15 mouse cellular contexts compared by ENCODE assay signal in genomic region chr3:121351257-121351656, GRCm38 (mm10).
"Had no signal": no experiment of that assay in that cellular context is flagged by ENCODE, and none has a peak within 500 bp of the region (broad histone marks: within the 10 kb centered on the region; RNA-seq: fewer than 3 reads in every experiment).

No protein-coding gene starts in this region.

- H3K4me2 ChIP-seq: limb, embryonic 12.5 days; limb, embryonic 15.5 days; liver, embryonic 11.5 days; lung, embryonic 14.5 days; midbrain, embryonic 12.5 days; midbrain, embryonic 15.5 days; neural tube, embryonic 12.5 days had no signal

- H3K9me3 ChIP-seq: limb, embryonic 12.5 days; limb, embryonic 15.5 days; midbrain, embryonic 12.5 days; midbrain, embryonic 15.5 days; neural tube, embryonic 12.5 days had no signal

- H3K36me3 ChIP-seq: limb, embryonic 12.5 days; limb, embryonic 15.5 days; midbrain, embryonic 12.5 days; midbrain, embryonic 15.5 days; neural tube, embryonic 12.5 days had no signal

- DNase-seq: kidney, adult 9 months; kidney, postnatal 14 days; kidney, postnatal 4 days; left cerebral cortex, postnatal 4 days; liver, postnatal 0 days; lung, embryonic 14.5 days; thymus, postnatal 36 days had no signal

- ATAC-seq: liver, postnatal 0 days; lung, postnatal 0 days; midbrain, embryonic 15.5 days had no signal

- H3K27ac ChIP-seq: limb, embryonic 12.5 days; limb, embryonic 15.5 days; liver, embryonic 14.5 days; midbrain, embryonic 12.5 days; midbrain, embryonic 15.5 days; neural tube, embryonic 12.5 days had no signal

- H3K4me3 ChIP-seq: limb, embryonic 12.5 days; limb, embryonic 15.5 days; midbrain, embryonic 12.5 days; midbrain, embryonic 15.5 days; neural tube, embryonic 12.5 days had no signal

- H3K9ac ChIP-seq: limb, embryonic 12.5 days; limb, embryonic 15.5 days; liver, embryonic 14.5 days; liver, postnatal 0 days; lung, embryonic 14.5 days; midbrain, embryonic 12.5 days; midbrain, embryonic 15.5 days; neural tube, embryonic 12.5 days had no signal

- H3K27me3 ChIP-seq: limb, embryonic 12.5 days; limb, embryonic 15.5 days; midbrain, embryonic 15.5 days; neural tube, embryonic 12.5 days had no signal
